Mouse (Mus musculus) midbrain, embryonic 11.5 days (tissue): ENCODE measurements around the gene Chchd1. TPM values are rescaled to one million over a fixed set of nuclear protein-coding genes. Genes with fewer than 3 reads are reported as not detected.

Experiments
- ATAC-seq: fragments of 200-750 bp; cut with Nextera tagmentation; 2 replicates; pipeline ENCODE4 v1.8.0; 2017; ENCODE audit warnings: moderate TSS enrichment, moderate library complexity; ENCODE audit not compliant: low FRiP score
- DNase-seq: peaks from one replicate; pipeline ENCODE4 v3.0.0; 2015; ENCODE audit warnings: low spot score; ENCODE audit errors: missing footprints
- H3K27ac ChIP-seq: fragments of 300-500 bp; sonication (generic); 2 replicates; pipeline ENCODE4 v1.5.1; 2014; ENCODE audit warnings: low read depth, low read length
- H3K27me3 ChIP-seq: fragments of 300-500 bp; sonication (generic); 2 replicates; pipeline ENCODE4 v1.6.1; 2014; ENCODE audit warnings: mild to moderate bottlenecking, low read length, moderate library complexity, mixed read lengths; ENCODE audit not compliant: control insufficient read depth, insufficient read depth
- H3K36me3 ChIP-seq: fragments of 300-500 bp; sonication (generic); 2 replicates; pipeline ENCODE4 v1.6.1; 2014; ENCODE audit warnings: mild to moderate bottlenecking, low read length, moderate library complexity, mixed read lengths; ENCODE audit not compliant: control insufficient read depth, insufficient read depth
- H3K4me1 ChIP-seq: fragments of 300-500 bp; sonication (generic); 2 replicates; pipeline ENCODE4 v1.6.1; 2014; ENCODE audit warnings: low read length; ENCODE audit not compliant: control insufficient read depth, insufficient read depth
- H3K4me2 ChIP-seq: fragments of 300-500 bp; sonication (generic); 2 replicates; pipeline ENCODE4 v1.6.1; 2014; ENCODE audit warnings: mild to moderate bottlenecking, moderate library complexity
- H3K4me3 ChIP-seq: fragments of 300-500 bp; sonication (generic); 2 replicates; pipeline ENCODE4 v1.5.1; 2014; ENCODE audit warnings: low read depth, low read length
- H3K9ac ChIP-seq: fragments of 300-500 bp; sonication (generic); 2 replicates; pipeline ENCODE4 v1.6.1; 2014; ENCODE audit warnings: low read length
- H3K9me3 ChIP-seq: fragments of 300-500 bp; sonication (generic); 2 replicates; pipeline ENCODE4 v1.6.1; 2016; ENCODE audit warnings: low read length; ENCODE audit not compliant: control insufficient read depth
- WGBS: fragments of 180-500 bp; shearing (Covaris S2); extraction: QIAGEN DNeasy Blood & Tissue Kit; methylation state at CpG from one replicate; pipeline ENCODE4 v1.1.7; 2014; 5-methylcytosine and 5-hydroxymethylcytosine counted together
- polyA plus RNA-seq: library from polyadenylated mRNA; unstranded; fragments of >200 nt; fragmentation: Nextera tagmentation; extraction: Ambion mirVana; gene quantifications from 2 replicates; pipeline ENCODE4 v1.2.1, GENCODE M21; 2014

Gene Chchd1
- polyA plus RNA-seq, 1 experiment from 2014 or later: 258 TPM

- ATAC-seq (no peak), DNase-seq (no peak)
- peaks cover 7% of the 10 kb centered on the region for H3K4me1 ChIP-seq
- no peaks in the 10 kb centered on the region for H3K27me3 ChIP-seq
- H3K9ac ChIP-seq: no peak overlapping the region
- H3K4me2 ChIP-seq: no peak overlapping the region
- WGBS: 90% methylated on average over 9 of the region's 9 CpGs
- no peaks in the 10 kb centered on the region for H3K9me3 ChIP-seq
- peaks cover 18% of the 10 kb centered on the region for H3K36me3 ChIP-seq
- no peak overlapping the region for H3K4me3 ChIP-seq
- no peak overlapping the region for H3K27ac ChIP-seq
These were observed 27.1 kb downstream of the Chchd1 start for GRCm38 (mm10) chr14:20729871-20730270.

GRCm38 (mm10) chr14:20730853-20731602, 28.2 kb downstream of the Chchd1 start:
- Histone ChIP-seq H3K4me1 (peaks cover 7% of the 10 kb centered on the region), H3K27ac (no peak overlapping the region), H3K4me3 (no peak overlapping the region), H3K4me2 (no peak overlapping the region), H3K9ac (no peak overlapping the region), H3K9me3 (no peaks in the 10 kb centered on the region), H3K27me3 (no peaks in the 10 kb centered on the region), H3K36me3 (peaks cover 15% of the 10 kb centered on the region)
- DNase-seq (no peak), ATAC-seq (no peak)
- WGBS: 91% methylated on average over 9 of the region's 9 CpGs

- Histone ChIP-seq H3K27me3 (no peaks in the 10 kb centered on the region), H3K27ac (no peak overlapping the region), H3K9me3 (no peaks in the 10 kb centered on the region), H3K4me1 (peaks cover 7% of the 10 kb centered on the region), H3K4me2 (peak overlapping the region; percentile 91), H3K36me3 (peaks cover 7% of the 10 kb centered on the region; the same call in 1 of the 2 replicates), H3K9ac (peak overlapping the region; percentile 93), H3K4me3 (peak overlapping the region; percentile 84)
- 54% methylated on average over 12 of the region's 12 CpGs for WGBS
- DNase-seq: no peak
- peak; percentile 6 for ATAC-seq
These were observed 30.5 kb downstream of the Chchd1 start for GRCm38 (mm10) chr14:20733041-20733951.

GRCm38 (mm10) chr14:20733952-20734774, 31.4 kb downstream of the Chchd1 start, which contains the start of gene Ndst2:
Gene Ndst2 (minus strand): TSS chr14:20734562.
- H3K4me3 ChIP-seq: peak within 1 kb of the TSS; percentile 84
- H3K27ac ChIP-seq: peak within 1 kb of the TSS; percentile 65
- WGBS: under 1% methylated on average over 77 of the region's 81 CpGs
- ATAC-seq (peak; percentile 98), DNase-seq (peak; percentile 99)
- H3K9ac ChIP-seq: peak within 1 kb of the TSS; percentile 93
- peaks cover 7% of the 10 kb centered on the region for H3K4me1 ChIP-seq
- H3K4me2 ChIP-seq: peak within 1 kb of the TSS; percentile 91
- no peaks in the 10 kb centered on the region for H3K27me3 ChIP-seq
- H3K9me3 ChIP-seq: no peaks in the 10 kb centered on the region
- peaks cover 10% of the 10 kb centered on the region for H3K36me3 ChIP-seq

GRCm38 (mm10) chr14:20735052-20735451, 32.2 kb downstream of the Chchd1 start:
- H3K9me3 ChIP-seq: no peaks in the 10 kb centered on the region
- no peak for DNase-seq
- peaks cover 7% of the 10 kb centered on the region for H3K4me1 ChIP-seq
- 65% methylated on average over 2 of the region's 2 CpGs for WGBS
- H3K4me3 ChIP-seq: no peak overlapping the region; the same call in 1 of the 2 replicates
- no peak overlapping the region for H3K27ac ChIP-seq
- H3K4me2 ChIP-seq: no peak overlapping the region
- ATAC-seq: no peak
- H3K27me3 ChIP-seq: no peaks in the 10 kb centered on the region
- peaks cover 10% of the 10 kb centered on the region for H3K36me3 ChIP-seq
- H3K9ac ChIP-seq: no peak overlapping the region

GRCm38 (mm10) chr14:20735892-20736390, 33.1 kb downstream of the Chchd1 start:
- H3K4me2 ChIP-seq: no peak overlapping the region
- peaks cover 7% of the 10 kb centered on the region for H3K4me1 ChIP-seq
- H3K4me3 ChIP-seq: no peak overlapping the region
- H3K27me3 ChIP-seq: no peaks in the 10 kb centered on the region
- H3K36me3 ChIP-seq: peaks cover 10% of the 10 kb centered on the region
- ATAC-seq: no peak
- 90% methylated on average over 13 of the region's 13 CpGs for WGBS
- H3K9ac ChIP-seq: no peak overlapping the region
- H3K9me3 ChIP-seq: no peaks in the 10 kb centered on the region
- H3K27ac ChIP-seq: no peak overlapping the region
- no peak for DNase-seq

DNA sequence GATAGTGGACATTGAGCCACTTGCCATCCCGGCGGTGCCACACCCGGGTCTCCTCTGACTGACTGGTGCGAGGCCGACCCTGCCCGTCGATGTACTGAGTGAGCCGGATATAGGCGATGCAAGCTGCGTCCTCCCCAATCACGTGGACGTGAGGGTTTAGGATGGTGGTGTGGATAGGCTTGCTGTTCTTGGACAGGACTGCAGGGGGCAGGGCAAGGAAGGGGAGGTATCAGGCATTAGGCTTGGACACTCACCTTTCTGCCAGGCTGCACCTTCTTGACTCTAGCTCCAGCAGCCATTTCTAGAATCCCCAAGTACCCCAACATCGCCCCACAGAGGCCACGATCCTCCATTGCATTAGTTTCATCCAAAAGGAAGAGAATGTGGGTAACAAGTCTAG, 34.5 kb downstream of the Chchd1 start:
- no peak overlapping the region for H3K4me2 ChIP-seq

DNA sequence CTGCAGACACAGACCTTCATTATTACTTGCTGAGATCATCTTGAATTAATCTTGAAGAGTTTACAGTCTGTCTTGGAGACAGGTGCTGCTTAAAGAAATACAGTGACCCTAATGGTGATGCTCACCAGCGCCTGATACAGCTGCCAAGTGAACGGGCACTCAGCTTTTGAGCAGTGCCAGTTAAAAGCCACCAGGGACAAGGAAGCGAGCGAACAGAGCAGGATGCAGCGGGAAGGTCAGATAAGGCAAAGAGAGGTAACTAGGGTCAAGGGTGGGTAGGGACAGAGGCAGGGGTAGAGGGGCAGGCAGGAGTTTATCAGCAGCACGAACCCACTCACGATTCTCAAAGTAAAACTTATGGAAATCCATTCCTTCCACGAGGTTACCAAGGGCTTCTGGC, 35.7 kb downstream of the Chchd1 start:
- Histone ChIP-seq H3K27ac (no peak overlapping the region), H3K36me3 (peaks cover 10% of the 10 kb centered on the region), H3K4me2 (no peak overlapping the region), H3K9me3 (no peaks in the 10 kb centered on the region), H3K27me3 (no peaks in the 10 kb centered on the region), H3K9ac (no peak overlapping the region), H3K4me3 (no peak overlapping the region), H3K4me1 (peaks cover 2% of the 10 kb centered on the region)
- 88% methylated on average over 8 of the region's 8 CpGs for WGBS
- ATAC-seq: no peak
- no peak for DNase-seq

More for the DNA sequence above, 34.5 kb downstream of the Chchd1 start:
- peak; percentile 89 for DNase-seq
- Histone ChIP-seq H3K4me1 (peaks cover 7% of the 10 kb centered on the region), H3K36me3 (peaks cover 10% of the 10 kb centered on the region), H3K9ac (no peak overlapping the region), H3K4me3 (no peak overlapping the region), H3K9me3 (no peaks in the 10 kb centered on the region), H3K27ac (no peak overlapping the region), H3K27me3 (no peaks in the 10 kb centered on the region)
- 49% methylated on average over 14 of the region's 14 CpGs for WGBS
- ATAC-seq: no peak
